Mouse (Mus musculus): ENCODE data around the gene Tomm40.

Tomm40 gene

GRCm38 (mm10) chr7:19686521-19686920, 28.7 kb downstream of the Tomm40 start:
- DNase-seq (ENCODE audit: extremely low spot score) = no peak

- no peak for DNase-seq (ENCODE audit: extremely low spot score)
These were observed 29.9 kb downstream of the Tomm40 start for GRCm38 (mm10) chr7:19685374-19685773.

- no peak for DNase-seq (ENCODE audit: extremely low spot score)
These were observed 31.5 kb downstream of the Tomm40 start for GRCm38 (mm10) chr7:19683771-19684201.

- DNase-seq (ENCODE audit: extremely low spot score) = no peak
These were observed 32.3 kb downstream of the Tomm40 start for GRCm38 (mm10) chr7:19682979-19683378.

- no peak for DNase-seq (ENCODE audit: extremely low spot score)
These were observed 34.0 kb downstream of the Tomm40 start, which contains the start of the genes Gm44805 and Apoc4 for GRCm38 (mm10) chr7:19681202-19681694. Gene Gm44805 (minus strand): TSS chr7:19681423. Gene Apoc4 (minus strand): TSS chr7:19681479.

- DNase-seq (ENCODE audit: extremely low spot score) = no peak
These were observed 34.5 kb downstream of the Tomm40 start for GRCm38 (mm10) chr7:19680702-19681101.

- DNase-seq (ENCODE audit: extremely low spot score) = no peak
These were observed 36.3 kb downstream of the Tomm40 start for GRCm38 (mm10) chr7:19678901-19679300.

- no peak for DNase-seq (ENCODE audit: extremely low spot score)
These were observed 37.4 kb downstream of the Tomm40 start, which contains the start of gene Apoc2 for GRCm38 (mm10) chr7:19677872-19678271. Gene Apoc2 (minus strand): TSS chr7:19677941.

- no peak for DNase-seq (ENCODE audit: extremely low spot score)
These were observed 38.6 kb downstream of the Tomm40 start for GRCm38 (mm10) chr7:19676662-19677061.

- no peak for DNase-seq (ENCODE audit: extremely low spot score)
These were observed 39.4 kb downstream of the Tomm40 start for GRCm38 (mm10) chr7:19675824-19676223.

GRCm38 (mm10) chr7:19673083-19673699, 42.0 kb downstream of the Tomm40 start:
- no peak for DNase-seq (ENCODE audit: extremely low spot score)

GRCm38 (mm10) chr7:19671511-19671910, 43.7 kb downstream of the Tomm40 start:
- DNase-seq (ENCODE audit: extremely low spot score) = no peak

- DNase-seq (ENCODE audit: extremely low spot score) = peak; percentile 85
These were observed 46.1 kb downstream of the Tomm40 start for GRCm38 (mm10) chr7:19668947-19669721.

- DNase-seq (ENCODE audit: extremely low spot score) = no peak
These were observed 47.8 kb downstream of the Tomm40 start for GRCm38 (mm10) chr7:19667434-19667833.

GRCm38 (mm10) chr7:19666750-19667149, 48.5 kb downstream of the Tomm40 start:
- no peak for DNase-seq (ENCODE audit: extremely low spot score)

- DNase-seq (ENCODE audit: extremely low spot score) = peak; percentile 98
These were observed 50.0 kb downstream of the Tomm40 start, which contains the start of gene Clptm1 for GRCm38 (mm10) chr7:19664955-19665841. Gene Clptm1 (minus strand): TSS chr7:19665033.

- DNase-seq (ENCODE audit: extremely low spot score) = no peak
These were observed 50.7 kb downstream of the Tomm40 start for GRCm38 (mm10) chr7:19664455-19664954.

GRCm38 (mm10) chr7:19663940-19664339, 51.3 kb downstream of the Tomm40 start:
- no peak for DNase-seq (ENCODE audit: extremely low spot score)

GRCm38 (mm10) chr7:19652614-19653013, 62.6 kb downstream of the Tomm40 start:
- no peak for DNase-seq (ENCODE audit: extremely low spot score)

Measured in embryo, embryonic 9.5 days (tissue).